Mouse (Mus musculus): ENCODE data around the gene Sfrp2. TPM values are rescaled to one million over a fixed set of nuclear protein-coding genes. Genes with fewer than 3 reads are reported as not detected.

The Sfrp2 gene
- total and polyA plus RNA-seq, 3 experiments, result not detected

DNA sequence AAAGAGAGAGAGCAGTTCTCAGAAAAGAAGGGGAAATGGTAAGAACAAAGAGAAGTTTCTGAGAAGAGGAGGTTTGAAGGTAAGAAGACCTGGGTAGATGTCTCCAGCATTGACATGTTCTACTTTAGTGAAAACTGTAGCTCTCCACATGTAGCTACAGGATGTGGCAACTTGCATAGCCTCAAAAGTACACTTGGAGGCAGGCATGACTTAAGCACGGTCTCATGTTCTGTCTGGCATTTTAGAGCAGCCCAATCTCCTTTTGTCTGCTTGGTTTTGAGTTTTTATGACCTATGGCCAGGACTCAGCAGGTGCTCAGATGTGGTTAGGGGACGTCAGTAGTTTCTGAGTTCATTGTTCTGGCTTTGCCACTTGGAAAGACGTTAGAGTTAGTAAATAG is 25.3 kb downstream of the Sfrp2 start:
- H3K27me3 ChIP-seq (ENCODE audit: control insufficient read depth in 1 of 2, insufficient read depth in 2 of 2, low read length in 2 of 2), result no peaks in the 10 kb centered on the region
- H3K79me2 ChIP-seq (ENCODE audit: control insufficient read depth, insufficient read depth, low read length, poor library complexity), result no peaks in the 10 kb centered on the region
- no peaks in the 10 kb centered on the region for H3K9me3 ChIP-seq (replicated peaks; ENCODE audit: insufficient read depth, low read length)
- no peak overlapping the region for H3K27ac ChIP-seq (ENCODE audit: control insufficient read depth, low read depth, low read length)
- DNase-seq (ENCODE audit: low read depth, low spot score), result no peak
- no peaks in the 10 kb centered on the region for H3K4me1 ChIP-seq (ENCODE audit: control insufficient read depth in 1 of 2, insufficient read depth in 2 of 2, low read length in 2 of 2)
- H3K4me3 ChIP-seq (ENCODE audit: control insufficient read depth in 1 of 2, insufficient read depth in 1 of 2, low read depth in 2 of 2, low read length in 2 of 2), result no peak overlapping the region
- no peak overlapping the region for H3K9ac ChIP-seq (ENCODE audit: control insufficient read depth, low read depth, low read length, poor library complexity, severe bottlenecking)
- no peaks in the 10 kb centered on the region for H3K36me3 ChIP-seq (ENCODE audit: control insufficient read depth in 1 of 2, insufficient read depth in 2 of 2, low read length in 2 of 2)
- TF ChIP-seq HCFC1 (IDR thresholded peaks at IDR 0.05; ENCODE audit: low read depth, low read length) (no peak), KAT2A (conservative IDR thresholded peaks at IDR 0.05; ENCODE audit: low read depth, low read length) (no peak), RCOR1 (IDR thresholded peaks at IDR 0.05; ENCODE audit: low read depth, low read length) (no peak), EP300 (IDR thresholded peaks at IDR 0.05; ENCODE audit: low read depth in 1 of 2, low read length in 2 of 2) (no peak), GATA1 (IDR thresholded peaks at IDR 0.05; ENCODE audit: low read depth, low read length) (no peak), E2F4 (IDR thresholded peaks at IDR 0.05; ENCODE audit: borderline replicate concordance, low read depth, low read length) (no peak), MEF2A (IDR thresholded peaks at IDR 0.05; ENCODE audit: extremely low read depth, insufficient replicate concordance, low read depth, low read length, poor library complexity, severe bottlenecking) (no peak), MYC (IDR thresholded peaks at IDR 0.05; ENCODE audit: low read depth, low read length) (no peak), TCF12 (IDR thresholded peaks at IDR 0.05; ENCODE audit: low read depth, low read length) (no peak), POLR2AphosphoS5 (IDR thresholded peaks at IDR 0.05; ENCODE audit: borderline replicate concordance, low read depth, low read length) (no peak), USF2 (IDR thresholded peaks at IDR 0.05; ENCODE audit: borderline replicate concordance in 1 of 2, insufficient read depth in 1 of 2, low read depth in 1 of 2, low read length in 2 of 2) (no peak), BHLHE40 (IDR thresholded peaks at IDR 0.05; ENCODE audit: borderline replicate concordance, low read depth, low read length) (no peak), ZKSCAN1 (IDR thresholded peaks at IDR 0.05; ENCODE audit: low read depth, low read length) (no peak), CHD2 (IDR thresholded peaks at IDR 0.05; ENCODE audit: low read length) (no peak)

DNA sequence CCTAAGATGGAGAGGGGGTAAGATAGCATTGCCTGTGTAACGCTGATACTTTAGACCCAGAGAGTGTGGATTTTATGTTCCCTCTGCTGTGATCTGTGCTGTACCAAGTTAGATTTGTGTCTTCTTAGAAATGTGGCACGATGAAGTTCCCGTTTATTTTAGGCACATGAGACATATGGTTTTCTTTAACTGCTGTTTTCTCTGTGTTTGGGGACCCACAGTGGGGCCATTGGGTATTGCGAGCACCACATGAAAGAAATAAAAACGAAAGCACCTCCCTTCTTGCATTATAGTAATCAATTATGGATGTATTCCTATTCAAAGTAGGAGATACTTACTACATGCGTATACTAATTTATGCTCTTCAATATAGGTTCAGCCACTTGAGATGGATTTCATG is 31.0 kb downstream of the Sfrp2 start:
- no peak overlapping the region for H3K27ac ChIP-seq (ENCODE audit: control insufficient read depth, low read depth, low read length)
- no peaks in the 10 kb centered on the region for H3K4me1 ChIP-seq (ENCODE audit: control insufficient read depth in 1 of 2, insufficient read depth in 2 of 2, low read length in 2 of 2)
- no peak overlapping the region for H3K9ac ChIP-seq (ENCODE audit: control insufficient read depth, low read depth, low read length, poor library complexity, severe bottlenecking)
- no peaks in the 10 kb centered on the region for H3K79me2 ChIP-seq (ENCODE audit: control insufficient read depth, insufficient read depth, low read length, poor library complexity)
- H3K36me3 ChIP-seq (ENCODE audit: control insufficient read depth in 1 of 2, insufficient read depth in 2 of 2, low read length in 2 of 2), result no peaks in the 10 kb centered on the region
- DNase-seq (ENCODE audit: low read depth, low spot score), result no peak
- H3K4me3 ChIP-seq (ENCODE audit: control insufficient read depth in 1 of 2, insufficient read depth in 1 of 2, low read depth in 2 of 2, low read length in 2 of 2), result no peak overlapping the region
- TF ChIP-seq MAX (IDR thresholded peaks at IDR 0.05; ENCODE audit: low read length) (no peak), GABPA (IDR thresholded peaks at IDR 0.05; ENCODE audit: low read depth, low read length) (no peak), GATA1 (IDR thresholded peaks at IDR 0.05; ENCODE audit: low read depth, low read length) (no peak), USF2 (IDR thresholded peaks at IDR 0.05; ENCODE audit: borderline replicate concordance in 1 of 2, insufficient read depth in 1 of 2, low read depth in 1 of 2, low read length in 2 of 2) (no peak), TCF12 (IDR thresholded peaks at IDR 0.05; ENCODE audit: low read depth, low read length) (no peak), ZNF384 (IDR thresholded peaks at IDR 0.05; ENCODE audit: low read depth, low read length) (no peak), CHD1 (IDR thresholded peaks at IDR 0.05; ENCODE audit: low read depth, low read length) (no peak), POLR2AphosphoS5 (IDR thresholded peaks at IDR 0.05; ENCODE audit: borderline replicate concordance, low read depth, low read length) (no peak), ETS1 (IDR thresholded peaks at IDR 0.05; ENCODE audit: low read depth, low read length) (no peak), TAL1 (IDR thresholded peaks at IDR 0.05; ENCODE audit: low read length) (no peak), UBTF (IDR thresholded peaks at IDR 0.05; ENCODE audit: borderline replicate concordance, insufficient read depth, low read depth, low read length) (no peak), SIN3A (IDR thresholded peaks at IDR 0.05; ENCODE audit: low read length) (no peak), RCOR1 (IDR thresholded peaks at IDR 0.05; ENCODE audit: low read depth, low read length) (no peak), POLR2AphosphoS2 (IDR thresholded peaks at IDR 0.05; ENCODE audit: low read length) (no peak), SMC3 (IDR thresholded peaks at IDR 0.05; ENCODE audit: low read depth, low read length) (no peak), CHD2 (IDR thresholded peaks at IDR 0.05; ENCODE audit: low read length) (no peak), MEF2A (IDR thresholded peaks at IDR 0.05; ENCODE audit: extremely low read depth, insufficient replicate concordance, low read depth, low read length, poor library complexity, severe bottlenecking) (no peak), ZMIZ1 (IDR thresholded peaks at IDR 0.05; ENCODE audit: low read depth, low read length) (no peak)
- no peaks in the 10 kb centered on the region for H3K9me3 ChIP-seq (replicated peaks; ENCODE audit: insufficient read depth, low read length)
- H3K27me3 ChIP-seq (ENCODE audit: control insufficient read depth in 1 of 2, insufficient read depth in 2 of 2, low read length in 2 of 2), result no peaks in the 10 kb centered on the region
